Mouse (Mus musculus) spleen, embryonic (tissue): ENCODE results near the gene Gm20696.

ENCODE experiments used
- CTCF ChIA-PET: fragments of 350-600 bp; sonication (Branson Sonifier 250); formaldehyde crosslinking; loops from one replicate; lab custom pipeline; 2022; lab: Charles Lee

Gm20696 gene

DNA sequence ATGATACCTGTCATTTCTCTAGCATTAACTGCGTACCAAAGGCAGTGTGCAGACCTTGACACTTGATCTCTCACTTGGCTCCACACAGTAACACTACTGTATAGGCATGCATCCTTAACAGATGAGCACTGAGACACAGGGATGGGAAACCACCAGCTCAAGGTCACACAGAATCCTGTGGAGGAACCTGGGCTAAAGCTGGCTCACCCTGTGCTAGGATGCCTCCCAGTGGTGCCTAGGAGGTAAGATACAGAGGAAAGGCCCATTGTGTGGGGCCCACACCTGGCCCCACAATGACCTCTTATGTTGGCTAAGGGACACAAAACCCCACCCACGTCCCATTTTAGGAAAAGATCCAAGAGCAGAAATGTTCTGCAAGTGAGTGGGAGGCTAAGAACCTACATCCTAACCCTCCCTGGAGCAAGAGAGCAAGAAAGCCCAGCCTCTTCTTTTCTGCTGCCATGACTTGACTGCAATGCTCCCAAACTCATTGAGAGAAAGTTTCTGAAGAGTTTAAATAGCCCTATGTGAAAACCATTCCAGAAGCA, 213.9 kb downstream of the Gm20696 start:
- CTCF ChIA-PET: no interaction called here

GRCm38 (mm10) chr6:99451479-99451878, 215.1 kb downstream of the Gm20696 start:
- CTCF ChIA-PET: interaction anchor here (1.4 kb wide), 1 partner anchor 64 kb away, joined by 3 read pairs; no protein-coding TSS in a partner anchor

- CTCF ChIA-PET: interaction anchor here (0.6 to 0.7 kb wide), 2 partner anchors 14 to 240 kb away, joined by 3 read pairs; no protein-coding TSS in a partner anchor
Observed at GRCm38 (mm10) chr6:99447447-99447846, 219.2 kb downstream of the Gm20696 start.

DNA sequence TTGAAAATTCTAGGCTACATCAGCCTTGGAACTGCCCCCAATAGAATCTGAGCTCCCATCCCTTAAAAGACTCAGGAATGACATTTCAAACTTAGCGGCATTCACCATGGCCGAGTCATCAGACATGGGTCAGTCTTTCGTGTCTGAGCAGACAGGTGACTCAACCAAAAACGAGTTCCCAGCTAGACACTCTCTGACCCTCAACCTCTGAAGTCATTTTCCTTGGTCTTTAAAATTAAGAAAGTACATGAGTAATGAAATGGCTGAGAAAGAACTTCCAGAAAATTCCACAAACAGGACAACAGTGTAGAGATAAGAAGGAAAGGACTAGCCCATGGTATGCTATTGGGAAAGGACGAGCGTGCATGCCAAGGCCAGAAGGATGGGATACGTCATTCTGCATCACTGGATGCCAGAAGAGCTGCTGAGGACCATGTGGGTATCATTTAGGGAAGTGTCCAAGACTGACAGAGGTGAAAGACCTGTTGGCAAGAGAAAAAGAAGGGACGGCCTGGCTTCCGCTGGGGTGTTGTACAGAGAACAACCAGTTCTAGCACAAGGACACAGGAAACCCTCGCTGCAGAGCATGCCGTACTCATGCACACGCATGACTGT, 219.7 kb downstream of the Gm20696 start:
- CTCF ChIA-PET: interaction anchor here (0.6 to 0.7 kb wide), 2 partner anchors 13 to 239 kb away, joined by 3 read pairs; no protein-coding TSS in a partner anchor

DNA sequence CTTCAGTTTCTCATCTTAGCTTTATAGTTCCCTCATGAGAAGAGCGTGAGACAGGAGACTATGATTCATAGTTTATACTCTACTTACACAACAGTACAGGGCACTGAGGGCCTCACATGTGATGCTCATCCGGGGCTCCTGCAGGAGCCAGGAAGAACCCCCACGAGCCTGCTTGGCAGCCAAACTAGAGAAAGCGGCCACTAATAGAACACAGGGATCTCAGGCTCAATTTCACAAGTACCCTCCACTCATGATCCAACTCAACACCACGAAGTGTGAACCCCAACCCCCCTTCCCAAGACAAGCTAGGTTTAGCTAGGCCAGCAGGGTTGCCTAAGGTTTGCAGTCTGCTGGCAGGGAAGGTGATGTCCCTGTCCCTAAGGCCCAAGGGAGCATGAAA, 223.1 kb downstream of the Gm20696 start:
- CTCF ChIA-PET: no interaction called here

DNA sequence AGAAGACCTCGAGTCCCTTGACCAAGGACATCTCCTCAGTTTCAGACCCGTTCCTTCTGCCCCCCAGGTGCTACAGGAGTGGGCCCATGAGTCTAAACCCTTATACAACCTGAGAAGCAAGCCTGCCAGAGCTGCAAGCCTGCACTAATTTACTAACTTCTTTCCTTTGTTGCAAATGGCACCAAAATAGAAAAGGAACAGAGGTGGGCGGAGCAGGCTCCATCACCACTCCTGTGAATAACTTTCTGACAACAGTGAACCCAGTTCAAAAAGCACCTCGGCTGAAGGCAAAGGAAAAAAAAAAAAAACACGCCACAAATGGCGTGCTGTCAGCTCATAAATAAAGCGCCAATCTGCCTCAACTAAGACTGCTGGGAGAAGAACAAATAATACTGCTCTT, 225.5 kb downstream of the Gm20696 start:
- CTCF ChIA-PET: no interaction called here

GRCm38 (mm10) chr6:99440606-99441005, 226.0 kb downstream of the Gm20696 start:
- CTCF ChIA-PET: no interaction called here

- CTCF ChIA-PET: no interaction called here
Observed at GRCm38 (mm10) chr6:99439878-99440361, 226.7 kb downstream of the Gm20696 start.

GRCm38 (mm10) chr6:99439214-99439877, 227.3 kb downstream of the Gm20696 start:
- CTCF ChIA-PET: no interaction called here

GRCm38 (mm10) chr6:99436371-99436770, 230.2 kb downstream of the Gm20696 start:
- CTCF ChIA-PET: interaction anchor here (0.6 kb wide), 3 partner anchors 175 to 261 kb away, joined by 3 to 5 read pairs (median 4); no protein-coding TSS in a partner anchor

DNA sequence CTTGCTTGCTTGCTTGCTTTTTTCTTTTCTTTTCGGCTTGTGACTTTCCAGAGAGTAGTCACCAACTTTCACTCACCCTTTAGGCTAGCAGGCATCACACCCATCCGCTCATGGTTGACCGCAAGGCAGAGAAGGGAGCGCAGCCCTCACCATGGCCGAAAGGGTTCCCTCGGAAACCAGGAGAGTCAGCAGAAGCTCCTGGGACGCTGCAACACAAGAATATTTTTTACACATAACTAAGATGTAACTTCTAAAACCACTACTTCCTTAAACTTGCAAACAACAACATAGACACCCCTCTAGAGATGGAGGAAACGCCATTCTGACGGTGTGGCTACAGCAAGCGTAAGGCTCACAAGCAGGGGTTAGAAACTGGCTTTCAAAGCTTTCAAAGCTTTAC, 231.5 kb downstream of the Gm20696 start:
- CTCF ChIA-PET: no interaction called here

- CTCF ChIA-PET: interaction anchor here (0.6 kb wide), 1 partner anchor 340 kb away, joined by 4 read pairs; no protein-coding TSS in a partner anchor
Observed at GRCm38 (mm10) chr6:99433006-99433405, 233.6 kb downstream of the Gm20696 start.

DNA sequence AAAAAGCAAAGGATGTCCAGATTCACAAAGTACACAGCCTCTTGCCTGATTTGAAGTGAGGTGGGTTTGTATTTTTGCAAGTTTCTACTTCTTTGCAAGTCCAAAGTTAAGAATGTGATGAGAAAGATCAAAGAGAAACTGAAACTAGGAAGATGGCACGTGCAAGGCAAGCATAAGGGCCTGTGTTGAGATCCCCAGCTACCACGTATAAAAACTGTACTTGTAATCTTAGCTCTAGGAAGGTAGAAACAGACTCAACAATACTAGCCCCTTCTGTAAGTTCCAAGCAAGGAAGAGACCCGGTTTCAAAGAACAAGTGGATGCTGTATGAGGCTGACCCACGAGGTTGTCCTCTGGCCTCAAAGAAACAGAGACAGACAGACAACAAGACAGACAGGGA, 234.7 kb downstream of the Gm20696 start:
- CTCF ChIA-PET: no interaction called here

DNA sequence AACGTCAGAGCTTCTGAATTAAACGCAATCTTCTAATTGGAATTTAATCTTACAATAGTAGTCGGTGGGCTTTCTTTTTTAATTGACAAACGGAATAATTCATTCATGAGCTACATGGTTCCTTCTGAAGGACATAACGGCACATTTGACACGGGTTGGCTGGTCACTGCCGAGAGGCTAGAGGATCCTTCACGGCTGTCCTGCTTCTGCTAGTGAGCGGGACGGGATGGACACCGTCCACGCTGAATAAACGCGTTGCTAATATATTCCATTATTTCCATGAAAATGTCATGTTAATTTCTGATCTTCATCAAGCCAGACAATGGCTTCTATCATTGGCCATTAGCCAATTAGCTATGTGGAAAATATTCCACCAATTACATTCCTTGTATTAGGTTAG, 236.0 kb downstream of the Gm20696 start:
- CTCF ChIA-PET: no interaction called here

DNA sequence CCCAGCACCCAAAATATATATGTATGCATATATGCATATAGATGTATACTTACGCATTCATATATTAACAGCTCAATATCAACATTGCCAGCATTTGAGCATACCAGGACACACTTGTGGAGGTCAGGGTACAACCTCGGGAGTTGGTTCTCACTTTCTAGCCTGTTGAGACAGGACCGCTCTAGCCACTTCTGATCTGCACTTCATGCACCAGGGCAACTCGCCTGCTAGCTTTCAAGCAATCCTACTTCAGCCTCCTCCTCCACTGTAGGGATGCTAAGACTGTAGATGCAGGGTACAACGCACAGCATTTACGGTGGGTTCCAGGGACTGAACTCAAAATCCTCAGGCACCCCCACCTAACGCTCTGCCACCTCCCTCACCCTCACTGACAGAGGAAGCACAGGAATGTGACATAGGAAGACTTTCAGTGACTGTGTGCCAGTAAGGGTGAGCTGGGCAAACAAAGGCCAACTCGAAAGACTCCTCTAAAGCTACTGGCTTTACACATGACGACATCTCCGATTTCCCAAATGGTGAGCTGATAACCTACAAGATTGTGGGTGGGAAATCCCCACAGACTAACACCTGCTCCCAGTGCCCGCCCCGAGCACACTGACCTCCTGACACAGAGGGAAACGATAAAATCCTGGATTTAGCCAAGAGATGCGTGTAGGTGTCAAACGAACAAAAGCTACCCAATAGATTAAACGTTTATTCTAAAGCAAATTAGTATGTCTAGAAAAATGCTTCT, 237.0 kb downstream of the Gm20696 start:
- CTCF ChIA-PET: interaction anchor here (1.1 kb wide), 1 partner anchor 19 kb away, joined by 7 read pairs; no protein-coding TSS in a partner anchor

DNA sequence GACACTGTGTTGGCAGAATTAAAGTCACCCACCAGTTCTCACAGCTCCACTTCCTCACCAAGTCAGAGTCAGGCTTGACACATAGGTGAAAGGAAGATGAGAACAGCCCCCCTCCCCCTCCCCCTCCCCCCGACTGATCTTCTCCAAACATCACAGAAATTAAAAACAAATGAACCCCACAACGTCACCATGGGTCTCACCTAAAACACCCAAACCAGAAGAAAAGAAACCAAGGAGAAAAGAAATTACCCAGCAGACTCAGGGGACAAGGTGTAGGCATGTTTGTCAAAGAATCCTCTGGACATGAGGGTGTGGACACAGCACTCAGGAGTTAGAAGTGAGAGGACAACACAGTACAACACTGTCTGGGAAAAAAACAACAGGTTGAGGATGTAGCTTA, 237.6 kb downstream of the Gm20696 start:
- CTCF ChIA-PET: interaction anchor here (1.1 kb wide), 1 partner anchor 20 kb away, joined by 7 read pairs; no protein-coding TSS in a partner anchor

DNA sequence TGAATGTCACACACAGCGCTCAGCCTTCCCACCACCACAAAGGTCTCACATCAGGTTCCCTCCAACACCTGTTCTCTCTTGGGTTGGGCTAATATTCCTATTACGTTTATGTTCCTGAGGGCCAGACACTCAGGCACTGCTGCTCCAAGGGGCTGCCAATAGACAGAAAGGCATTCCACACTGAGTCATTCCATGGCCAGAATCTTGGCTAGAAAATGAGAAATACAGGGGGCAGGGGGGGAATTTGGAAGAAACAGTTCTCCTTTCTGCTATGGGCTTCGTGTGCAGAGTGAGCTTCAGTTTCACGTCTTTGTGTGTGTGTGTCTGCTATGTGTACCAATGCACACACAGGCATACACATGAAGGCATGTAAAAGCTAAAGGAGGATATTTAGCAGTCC, 239.3 kb downstream of the Gm20696 start:
- CTCF ChIA-PET: no interaction called here

DNA sequence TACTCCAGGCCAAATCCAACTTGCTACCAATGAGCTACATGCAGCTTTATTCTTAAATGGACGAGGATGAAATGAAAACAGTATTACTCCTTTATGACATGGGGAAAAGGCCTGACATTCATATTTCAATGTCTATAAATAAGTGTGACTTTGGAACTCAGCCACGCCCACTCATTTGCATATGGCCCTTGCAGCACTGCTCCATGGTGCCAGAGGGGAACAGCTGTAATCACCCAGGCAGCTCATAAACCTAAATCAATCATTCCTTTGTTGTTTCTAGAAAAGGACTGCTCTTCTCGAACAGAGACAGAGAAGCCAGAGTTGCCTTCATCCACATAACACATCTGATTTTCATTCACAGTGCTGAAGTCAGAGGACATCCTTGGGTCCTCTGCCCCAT, 241.6 kb downstream of the Gm20696 start:
- CTCF ChIA-PET: interaction anchor here (0.6 kb wide), 1 partner anchor 141 kb away, joined by 9 read pairs; no protein-coding TSS in a partner anchor

DNA sequence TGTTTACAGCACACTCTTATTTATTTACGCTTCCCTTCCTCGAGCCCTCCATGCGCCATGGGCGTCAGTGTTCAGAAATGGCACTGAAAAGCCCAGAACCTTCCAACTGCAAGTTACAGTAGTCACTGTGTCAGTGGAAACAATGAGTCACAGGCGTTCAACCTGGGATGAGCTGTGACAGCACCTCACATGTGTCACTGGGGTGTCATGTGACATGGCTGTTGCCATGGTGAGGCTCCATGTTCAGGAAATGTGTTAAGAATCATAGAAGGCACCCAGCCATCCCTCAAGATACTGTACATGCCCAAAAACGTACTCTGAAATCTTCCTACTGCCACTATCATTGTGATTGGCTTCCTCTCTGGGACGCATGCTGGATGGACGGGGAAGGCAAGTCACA, 245.9 kb downstream of the Gm20696 start:
- CTCF ChIA-PET: no interaction called here

GRCm38 (mm10) chr6:99412598-99412997, 254.0 kb downstream of the Gm20696 start:
- CTCF ChIA-PET: no interaction called here

DNA sequence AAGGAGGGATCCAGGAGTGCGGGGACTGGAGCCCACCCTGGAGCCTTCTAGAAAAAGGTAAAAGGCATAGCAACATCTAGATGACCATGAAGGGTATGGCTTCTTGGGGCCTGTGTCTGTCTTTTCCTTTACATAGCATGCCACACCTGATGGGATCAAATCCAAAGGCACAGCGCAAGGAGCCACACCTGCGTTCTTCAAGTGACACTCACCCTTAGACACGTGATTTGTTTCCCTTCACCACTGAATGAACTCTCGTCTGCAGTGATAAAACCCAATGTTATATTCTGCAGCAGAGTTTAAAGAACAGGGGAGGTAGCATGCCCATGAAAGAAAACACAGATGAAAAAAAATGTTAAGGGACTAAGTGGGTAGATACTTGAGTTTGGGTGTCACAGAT, 257.0 kb downstream of the Gm20696 start:
- CTCF ChIA-PET: no interaction called here

DNA sequence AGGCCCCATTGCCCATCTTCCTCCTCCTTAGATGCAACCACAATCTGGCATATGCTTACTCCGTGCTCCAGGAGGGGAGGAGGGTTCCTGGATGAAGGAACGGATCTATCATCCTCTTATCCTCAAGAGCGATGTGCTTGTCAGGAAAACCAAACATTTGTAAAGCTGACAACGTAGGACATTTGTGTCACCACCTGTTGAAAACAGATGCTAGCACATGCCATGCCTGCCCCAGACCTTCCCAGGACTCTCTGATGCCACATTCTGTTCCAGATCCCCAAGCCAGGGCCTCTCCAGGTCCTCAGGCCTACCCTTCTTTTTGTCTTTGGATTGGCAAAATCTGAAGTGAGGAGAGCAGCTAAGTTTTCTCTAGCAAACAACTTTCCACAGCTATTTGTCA, 257.7 kb downstream of the Gm20696 start:
- CTCF ChIA-PET: no interaction called here
